Mouse (Mus musculus) urinary bladder, postnatal 4 days (tissue): ENCODE data around the gene Rplp1.

Experiments used
- DNase-seq, 2 experiments: peaks; one replicate each; pipeline ENCODE4 v3.0.0; 2021 to 2022; ENCODE audit warnings: low spot score in 2 of 2

Rplp1 gene

DNA sequence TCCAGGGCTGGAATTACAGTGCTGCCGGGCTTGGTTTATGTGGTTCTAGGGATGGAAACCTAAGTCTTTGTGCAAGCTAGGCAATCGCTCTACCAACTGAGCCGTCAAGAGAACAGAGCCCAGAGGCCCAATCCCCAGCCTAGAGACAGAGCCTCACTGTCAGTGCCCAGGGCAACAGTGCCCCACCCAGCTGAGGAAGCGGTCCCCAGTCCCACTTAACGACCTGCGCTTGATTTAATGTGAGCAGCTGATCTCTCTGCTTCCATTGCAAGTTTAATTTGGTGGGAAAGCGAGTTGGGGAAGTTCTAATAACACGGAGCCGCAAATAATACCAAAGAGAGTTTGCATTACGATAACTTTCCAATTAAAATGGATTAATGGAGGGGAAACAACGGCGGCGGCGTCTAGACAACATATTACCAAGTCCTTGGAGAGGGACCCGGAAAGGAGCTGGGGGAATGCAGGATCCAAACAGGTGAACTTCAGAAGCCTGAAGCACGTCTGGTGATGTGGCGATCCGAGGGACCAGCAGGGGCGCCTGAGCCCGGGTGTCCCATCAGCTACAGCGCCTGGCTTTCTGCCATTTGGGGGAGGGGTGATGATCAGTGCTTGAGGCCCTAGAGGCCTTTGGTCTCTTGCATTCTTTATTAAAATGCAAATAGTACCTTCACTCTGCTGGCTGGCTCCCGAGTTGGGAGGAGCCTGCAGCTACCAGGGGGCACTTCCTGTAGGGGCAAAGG, 36.8 kb downstream of the Rplp1 start:
- no peak for DNase-seq

DNA sequence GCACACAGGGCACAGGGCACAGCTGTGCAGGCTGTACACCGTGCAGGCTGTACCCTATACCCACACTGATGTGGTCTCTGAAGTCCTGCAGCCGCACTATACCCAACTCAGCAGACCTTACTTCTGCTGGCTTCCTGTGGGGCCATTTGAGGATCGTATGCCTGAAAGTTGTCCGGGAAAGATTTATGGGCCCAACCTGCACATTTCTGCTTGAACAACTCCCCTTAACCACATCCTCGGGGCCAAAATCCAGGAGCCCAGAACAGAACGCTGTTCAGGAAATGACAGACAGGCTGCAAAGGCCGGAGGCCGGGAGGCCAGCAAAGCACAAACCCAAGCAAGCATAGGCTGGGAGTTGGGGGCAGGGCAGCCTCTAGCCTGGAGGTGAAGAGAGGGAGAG, 41.0 kb downstream of the Rplp1 start:
- no peak for DNase-seq

DNA sequence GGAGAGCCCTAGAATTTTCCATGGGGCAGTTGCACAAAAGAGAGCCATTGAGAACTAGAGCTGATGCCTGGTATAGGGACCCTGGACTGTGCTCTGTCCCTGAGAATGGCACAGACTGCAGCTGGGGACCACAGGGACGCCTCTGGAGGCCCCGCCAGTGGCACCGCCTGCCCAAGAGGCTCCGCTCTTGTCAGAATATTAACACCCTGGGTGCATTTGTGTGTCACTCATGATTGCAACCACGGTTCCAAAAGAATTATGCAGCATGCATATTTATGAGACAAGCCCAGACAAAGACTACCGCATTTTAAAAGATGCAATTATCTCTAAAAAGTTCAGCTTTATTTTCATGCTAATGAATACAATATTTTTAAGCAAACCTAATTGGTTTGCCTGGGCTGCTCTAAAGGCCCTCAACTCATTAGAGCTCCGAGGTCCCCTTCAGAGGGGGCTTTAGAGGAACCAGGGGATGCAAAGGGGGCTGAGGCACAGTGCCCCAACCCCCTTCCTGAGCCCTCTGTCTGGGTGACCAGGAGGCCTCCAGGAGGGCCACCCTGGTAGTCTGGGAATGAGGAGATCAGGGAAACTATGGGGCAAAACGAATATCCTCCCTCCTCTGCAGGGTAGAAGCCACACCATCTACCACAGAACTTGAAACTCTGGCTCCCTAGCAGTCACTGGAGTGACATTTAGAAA, 41.9 kb downstream of the Rplp1 start:
- no peak for DNase-seq

DNA sequence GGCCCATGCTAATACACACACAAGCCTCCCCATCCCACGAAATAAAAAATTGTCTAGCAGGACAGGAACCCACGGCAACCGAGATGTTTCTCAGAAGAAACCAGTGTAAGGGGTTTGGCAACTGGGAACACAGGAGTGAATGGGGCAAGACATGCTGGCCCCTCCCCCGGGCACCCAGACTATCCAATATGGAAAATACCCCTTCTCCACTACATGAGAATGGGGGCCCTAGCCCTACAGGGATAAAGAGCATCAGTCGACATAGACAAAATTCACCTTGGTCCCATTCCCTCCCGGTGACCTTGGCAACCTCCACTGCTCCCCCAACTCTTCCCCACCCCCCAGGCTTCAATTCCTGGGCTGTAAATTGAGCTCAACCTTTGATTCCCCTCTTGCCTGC, 42.5 kb downstream of the Rplp1 start:
- DNase-seq: no peak

DNA sequence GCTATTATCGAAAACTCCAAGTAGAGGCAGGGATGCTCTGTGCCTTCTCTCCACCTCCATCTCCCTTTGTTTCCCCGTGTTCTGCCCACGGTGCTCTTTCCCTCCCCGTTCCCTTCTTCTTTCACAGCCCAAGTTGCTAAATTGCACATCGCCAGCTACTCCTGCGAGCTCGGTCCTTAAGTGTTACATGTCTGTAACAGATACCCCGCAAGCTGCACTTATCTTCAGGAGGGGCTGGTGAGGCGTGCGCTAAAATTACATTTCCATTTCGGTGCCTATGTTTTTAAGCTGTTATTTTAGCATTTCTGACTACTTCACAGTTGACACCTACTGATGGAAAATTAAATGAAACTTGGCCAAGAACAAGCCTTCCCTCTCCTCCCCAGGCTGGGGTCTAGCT, 46.7 kb downstream of the Rplp1 start:
- no peak for DNase-seq
